Mouse (Mus musculus) limb, embryonic 14.5 days (tissue): ENCODE results near the gene Elfn1. TPM values are rescaled to one million over a fixed set of nuclear protein-coding genes. Genes with fewer than 3 reads are reported as not detected.

Experiments used
- ATAC-seq: fragments of 200-750 bp; cut with Nextera tagmentation; 2 replicates; pipeline ENCODE4 v1.8.0; 2017; ENCODE audit warnings: low read depth, moderate number of reproducible peaks, moderate TSS enrichment; ENCODE audit not compliant: low FRiP score
- DNase-seq: peaks from one replicate; pipeline ENCODE4 v3.0.0-alpha.2; 2015; ENCODE audit warnings: low spot score
- H3K27ac ChIP-seq: fragments of 300-500 bp; sonication (generic); replicated peaks from 2 replicates; pipeline ENCODE4 v1.5.1; 2014; ENCODE audit warnings: low read depth, mild to moderate bottlenecking, low read length, moderate library complexity, mixed read lengths
- H3K27me3 ChIP-seq: fragments of 300-500 bp; sonication (generic); 2 replicates; pipeline ENCODE4 v1.6.1; 2014; ENCODE audit warnings: low read length, mixed read lengths; ENCODE audit not compliant: control insufficient read depth, insufficient read depth
- H3K36me3 ChIP-seq: fragments of 300-500 bp; sonication (generic); 2 replicates; pipeline ENCODE4 v1.6.1; 2014; ENCODE audit warnings: mild to moderate bottlenecking, low read length, moderate library complexity, mixed read lengths; ENCODE audit not compliant: control insufficient read depth, insufficient read depth
- H3K4me1 ChIP-seq: fragments of 300-500 bp; sonication (generic); 2 replicates; pipeline ENCODE4 v1.6.1; 2014; ENCODE audit warnings: antibody characterized with exemption, low read length, mixed read lengths; ENCODE audit not compliant: control insufficient read depth, insufficient read depth
- H3K4me2 ChIP-seq: fragments of 300-500 bp; sonication (generic); replicated peaks from 2 replicates; pipeline ENCODE4 v1.6.1; 2014; ENCODE audit warnings: low read depth, mild to moderate bottlenecking, low read length, moderate library complexity; ENCODE audit not compliant: severe bottlenecking
- H3K4me3 ChIP-seq: fragments of 300-500 bp; sonication (generic); replicated peaks from 2 replicates; pipeline ENCODE4 v1.5.1; 2014; ENCODE audit warnings: low read length
- H3K9ac ChIP-seq: fragments of 300-500 bp; sonication (generic); 2 replicates; pipeline ENCODE4 v1.6.1; 2014; ENCODE audit warnings: mild to moderate bottlenecking, low read depth, low read length, moderate library complexity; ENCODE audit not compliant: severe bottlenecking
- H3K9me3 ChIP-seq: fragments of 300-500 bp; sonication (generic); 2 replicates; pipeline ENCODE4 v1.6.1; 2016; ENCODE audit warnings: low read length; ENCODE audit not compliant: control insufficient read depth
- POLR2A ChIP-seq: fragments of 200-500 bp; IDR thresholded peaks from 2 replicates; pipeline ENCODE4 v1.8.0; 2012; ENCODE audit warnings: inconsistent platforms, mild to moderate bottlenecking, moderate library complexity, borderline replicate concordance; ENCODE audit not compliant: insufficient read depth, insufficient read length; ENCODE audit errors: extremely low read depth
- WGBS: fragments of 180-500 bp; shearing (Covaris S2); extraction: QIAGEN DNeasy Blood & Tissue Kit; methylation state at CpG from one replicate; pipeline ENCODE4 v1.1.7; 2014; 5-methylcytosine and 5-hydroxymethylcytosine counted together
- polyA plus RNA-seq, 2 experiments: library from polyadenylated mRNA; depleted of rRNA in 1 of 2; stranded (reverse) in 1 of 2; unstranded in 1 of 2; fragments of >200 nt; fragmentation: Nextera tagmentation in 1 of 2; extraction: Ambion mirVana in 1 of 2; gene quantifications; 2 replicates each; pipeline versions ENCODE4 v1.2.1 to v1.2.3; 2012 to 2014

Elfn1 gene
- polyA plus RNA-seq, 2 experiments, result 0.92 to 3.7 TPM

- WGBS, result 81% methylated on average over 12 of the region's 12 CpGs
- no peak for DNase-seq
- Histone ChIP-seq H3K27me3 (no peaks in the 10 kb centered on the region), H3K4me2 (no peak overlapping the region), H3K9ac (no peak overlapping the region), H3K27ac (no peak overlapping the region), H3K4me1 (peaks cover 21% of the 10 kb centered on the region), H3K9me3 (no peaks in the 10 kb centered on the region), H3K4me3 (no peak overlapping the region), H3K36me3 (no peaks in the 10 kb centered on the region)
- no peak for TF ChIP-seq POLR2A
- no peak for ATAC-seq
Measured at GRCm38 (mm10) chr5:139930102-139930501, 22.4 kb downstream of the Elfn1 start.

GRCm38 (mm10) chr5:139930927-139931351 is 23.2 kb downstream of the Elfn1 start:
- 0% methylated on average over 12 of the region's 12 CpGs for WGBS
- TF ChIP-seq POLR2A, result no peak
- ATAC-seq, result no peak
- Histone ChIP-seq H3K9me3 (no peaks in the 10 kb centered on the region), H3K9ac (no peak overlapping the region), H3K4me3 (no peak overlapping the region), H3K4me1 (peaks cover 21% of the 10 kb centered on the region), H3K36me3 (no peaks in the 10 kb centered on the region), H3K27ac (no peak overlapping the region), H3K27me3 (no peaks in the 10 kb centered on the region), H3K4me2 (peak overlapping the region; percentile 9; the same call in 1 of the 2 replicates)
- DNase-seq, result peak; percentile 45

GRCm38 (mm10) chr5:139931947-139932540 is 24.3 kb downstream of the Elfn1 start:
- no peak overlapping the region for H3K27ac ChIP-seq
- H3K4me3 ChIP-seq, result no peak overlapping the region
- ATAC-seq, result peak; percentile 64
- H3K4me2 ChIP-seq, result no peak overlapping the region
- peaks cover 21% of the 10 kb centered on the region for H3K4me1 ChIP-seq
- DNase-seq, result peak; percentile 42
- no peaks in the 10 kb centered on the region for H3K36me3 ChIP-seq
- WGBS, result 26% methylated on average over 15 of the region's 15 CpGs
- TF ChIP-seq POLR2A, result no peak
- no peak overlapping the region for H3K9ac ChIP-seq
- no peaks in the 10 kb centered on the region for H3K27me3 ChIP-seq
- no peaks in the 10 kb centered on the region for H3K9me3 ChIP-seq

GRCm38 (mm10) chr5:139932595-139933271 is 25.0 kb downstream of the Elfn1 start:
- Histone ChIP-seq H3K4me3 (no peak overlapping the region), H3K4me1 (peaks cover 21% of the 10 kb centered on the region), H3K36me3 (no peaks in the 10 kb centered on the region), H3K9me3 (no peaks in the 10 kb centered on the region), H3K27ac (no peak overlapping the region), H3K9ac (no peak overlapping the region), H3K27me3 (no peaks in the 10 kb centered on the region), H3K4me2 (0 out of 2 replicates have a peak overlapping the region, but pooled peaks have one; percentile 10)
- 36% methylated on average over 13 of the region's 13 CpGs for WGBS
- TF ChIP-seq POLR2A, result no peak
- DNase-seq (peak; percentile 76), ATAC-seq (peak; percentile 70)

- no peak for ATAC-seq
- Histone ChIP-seq H3K4me2 (no peak overlapping the region), H3K9ac (no peak overlapping the region), H3K27ac (no peak overlapping the region), H3K9me3 (no peaks in the 10 kb centered on the region), H3K27me3 (no peaks in the 10 kb centered on the region), H3K4me1 (peaks cover 21% of the 10 kb centered on the region), H3K4me3 (no peak overlapping the region), H3K36me3 (no peaks in the 10 kb centered on the region)
- WGBS, result 58% methylated on average over 7 of the region's 7 CpGs
- DNase-seq, result no peak
- no peak for TF ChIP-seq POLR2A
Measured at GRCm38 (mm10) chr5:139933476-139933875, 25.7 kb downstream of the Elfn1 start.

- H3K27me3 ChIP-seq, result no peaks in the 10 kb centered on the region
- no peak for TF ChIP-seq POLR2A
- no peak for ATAC-seq
Measured at GRCm38 (mm10) chr5:139936431-139936830, 28.7 kb downstream of the Elfn1 start.

More at GRCm38 (mm10) chr5:139936431-139936830, 28.7 kb downstream of the Elfn1 start:
- Histone ChIP-seq H3K4me3 (no peak overlapping the region), H3K27ac (no peak overlapping the region), H3K9ac (no peak overlapping the region), H3K9me3 (no peaks in the 10 kb centered on the region), H3K36me3 (no peaks in the 10 kb centered on the region), H3K4me2 (no peak overlapping the region), H3K4me1 (peaks cover 15% of the 10 kb centered on the region)
- DNase-seq, result no peak
- 78% methylated on average over 13 of the region's 13 CpGs for WGBS
